Mouse (Mus musculus) lung, adult 2 months (tissue): ENCODE data around the gene Lpcat3.

ENCODE experiments used
- CTCF ChIP-seq: fragments of 200-500 bp; IDR thresholded peaks from 2 replicates; pipeline ENCODE4 v1.5.1; 2011; ENCODE audit warnings: mild to moderate bottlenecking, low read length, control low read depth; ENCODE audit not compliant: insufficient read depth
- POLR2A ChIP-seq: fragments of 200-500 bp; IDR thresholded peaks from 2 replicates; pipeline ENCODE4 v1.6.1; 2011; ENCODE audit warnings: low read depth, mild to moderate bottlenecking, control low read depth, low read length, borderline replicate concordance; ENCODE audit errors: extremely low read depth

DNA sequence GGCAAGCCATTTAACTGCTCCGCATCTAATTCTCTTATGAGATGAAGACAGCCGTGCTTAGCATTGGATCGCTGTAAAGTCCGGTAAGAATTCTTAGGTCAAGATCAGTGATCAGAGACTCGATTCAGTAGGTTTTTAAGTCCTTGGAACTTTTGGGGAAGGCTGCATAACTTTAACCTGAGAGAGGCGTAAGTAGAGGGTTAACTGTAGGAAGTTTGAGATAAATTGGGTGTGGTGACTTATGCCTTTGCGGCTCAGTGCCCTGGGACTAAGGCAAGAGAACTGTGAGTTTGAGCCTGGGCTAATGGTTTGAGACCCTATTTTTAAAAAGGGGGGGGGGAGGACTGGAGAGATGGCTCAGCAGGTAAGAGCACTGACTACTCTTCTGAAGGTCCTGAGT lies 1.4 kb downstream of the Lpcat3 start:
- TF ChIP-seq POLR2A, result no peak
- no peak for TF ChIP-seq CTCF
